Mouse (Mus musculus): ENCODE measurements around the gene Dock9.

DNA sequence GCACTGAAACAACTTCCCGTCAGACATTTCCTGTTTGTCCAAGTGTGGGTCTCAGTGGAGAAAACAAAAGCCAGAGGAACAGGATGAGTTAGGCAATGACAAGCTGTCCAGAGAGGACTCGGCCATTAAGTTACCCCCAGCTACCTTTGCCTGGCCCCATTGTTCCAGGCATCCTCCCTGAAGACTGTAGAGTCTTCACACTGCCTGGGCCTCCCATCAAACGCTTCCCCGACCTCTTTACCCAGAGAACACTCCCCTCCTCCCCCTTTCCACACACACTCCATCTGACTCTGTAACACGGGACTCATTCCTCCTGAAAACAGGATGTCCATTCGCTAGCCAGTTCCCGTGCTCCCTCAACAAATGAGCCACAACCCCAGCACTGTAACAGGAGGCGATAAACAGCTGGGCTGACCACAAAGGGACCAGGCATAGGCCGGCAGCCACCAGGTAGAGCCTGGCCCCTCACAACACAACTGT, 149.0 kb downstream of the Dock9 start:
- TF ChIP-seq CTCF (conservative IDR thresholded peaks at IDR 0.05 in 1 of 2, IDR thresholded peaks at IDR 0.05 in 1 of 2; ENCODE audit: low read depth in 2 of 2, low read length in 2 of 2) (no peak), NRF1 (IDR thresholded peaks at IDR 0.05; ENCODE audit: low read depth, low read length) (no peak), KAT2A (IDR thresholded peaks at IDR 0.05; ENCODE audit: insufficient replicate concordance, low read length) (no peak)

All from CH12.LX (cell line).